ENCODE assay signal across 9 mouse cellular contexts in the genomic region with DNA sequence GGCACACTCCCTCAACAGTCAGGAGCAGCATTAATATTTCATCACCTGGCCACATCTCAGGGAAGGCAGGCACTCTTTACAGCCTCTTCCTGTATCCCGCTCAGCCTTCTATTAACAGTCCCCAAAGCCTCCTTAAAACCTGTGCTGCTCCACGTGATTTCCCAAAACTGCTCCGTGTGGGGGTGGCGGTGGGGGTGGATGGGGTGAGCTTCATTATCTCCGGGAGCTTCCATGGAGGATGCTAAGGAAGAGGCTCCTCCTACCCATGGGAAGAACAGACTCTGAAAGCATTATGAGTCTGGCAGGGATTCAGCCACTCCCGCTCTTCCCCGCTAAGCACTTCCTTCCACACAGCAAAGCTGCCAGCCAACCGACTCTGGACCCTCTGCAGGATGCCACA.
DNase-seq lines count a peak whose midpoint lies in the region; ATAC-seq and TF ChIP-seq lines count a peak whose summit lies in the region.
"Had no signal": no experiment of that assay in that cellular context is flagged by ENCODE, and none has a peak within 500 bp of the region (broad histone marks: within the 10 kb centered on the region; RNA-seq: fewer than 3 reads in every experiment).

No protein-coding gene starts in this region.

- no peaks in the 10 kb centered on the region for H3K79me2 ChIP-seq in heart, adult 2 months (replicated peaks; ENCODE audit: control insufficient read depth, insufficient read depth, low read length)

- H3K36me3 ChIP-seq in kidney, embryonic 15.5 days = no peaks in the 10 kb centered on the region
- H3K36me3 ChIP-seq in hindbrain, embryonic 14.5 days (replicated peaks; ENCODE audit: control insufficient read depth, insufficient read depth) = no peaks in the 10 kb centered on the region
- no peaks in the 10 kb centered on the region for H3K36me3 ChIP-seq in midbrain, postnatal 0 days (ENCODE audit: insufficient read depth, low read length)
- no peaks in the 10 kb centered on the region for H3K36me3 ChIP-seq in thymus, adult 2 months (ENCODE audit: control insufficient read depth, insufficient read depth, low read length)
- H3K36me3 ChIP-seq in heart, adult 2 months (ENCODE audit: control insufficient read depth, insufficient read depth, low read length) = no peaks in the 10 kb centered on the region
- H3K36me3 ChIP-seq: liver, embryonic 15.5 days had no signal

- TF ChIP-seq CTCF in midbrain, postnatal 0 days (IDR thresholded peaks at IDR 0.05) = no peak
- no peak for TF ChIP-seq CTCF in thymus, adult 2 months (IDR thresholded peaks at IDR 0.05; ENCODE audit: borderline replicate concordance, control insufficient read depth, extremely low read depth, insufficient read depth, low read length, poor library complexity)
- TF ChIP-seq CTCF in heart, adult 2 months (IDR thresholded peaks at IDR 0.05) = no peak

- no peak for TF ChIP-seq POLR2A in thymus, adult 2 months (IDR thresholded peaks at IDR 0.05; ENCODE audit: control insufficient read depth, extremely low read depth, insufficient read depth, low read length, poor library complexity)
- no peak for TF ChIP-seq POLR2A in heart, adult 2 months (IDR thresholded peaks at IDR 0.05; ENCODE audit: insufficient read depth, low read depth, low read length)

- H3K4me3 ChIP-seq in kidney, embryonic 15.5 days (replicated peaks) = no peak overlapping the region
- H3K4me3 ChIP-seq in hindbrain, embryonic 14.5 days (replicated peaks; ENCODE audit: low read length) = no peak overlapping the region
- H3K4me3 ChIP-seq in midbrain, postnatal 0 days (ENCODE audit: low read depth, low read length) = no peak overlapping the region; the same call in 1 of the 2 replicates
- H3K4me3 ChIP-seq in thymus, adult 2 months (ENCODE audit: control insufficient read depth, insufficient read depth, low read length) = no peak overlapping the region
- no peak overlapping the region for H3K4me3 ChIP-seq in heart, adult 2 months
- H3K4me3 ChIP-seq: liver, embryonic 15.5 days had no signal

- no peak for ATAC-seq in kidney, embryonic 15.5 days (replicated peaks; ENCODE audit: low FRiP score)
- ATAC-seq in hindbrain, embryonic 14.5 days (ENCODE audit: low FRiP score) = peak; percentile 64
- ATAC-seq in midbrain, postnatal 0 days (ENCODE audit: low FRiP score) = peak; percentile 42; the same call in 1 of the 2 replicates

- no peak overlapping the region for H3K9ac ChIP-seq in kidney, embryonic 15.5 days
- H3K9ac ChIP-seq in hindbrain, embryonic 14.5 days = no peak overlapping the region
- no peak overlapping the region for H3K9ac ChIP-seq in midbrain, postnatal 0 days (replicated peaks; ENCODE audit: low read length, poor library complexity, severe bottlenecking)
- H3K9ac ChIP-seq in heart, adult 2 months (ENCODE audit: low read depth, low read length) = no peak overlapping the region
- H3K9ac ChIP-seq: liver, embryonic 15.5 days had no signal

- H3K27me3 ChIP-seq in kidney, embryonic 15.5 days = no peaks in the 10 kb centered on the region
- H3K27me3 ChIP-seq in hindbrain, embryonic 14.5 days (ENCODE audit: control insufficient read depth, insufficient read depth, low read length) = no peaks in the 10 kb centered on the region
- no peaks in the 10 kb centered on the region for H3K27me3 ChIP-seq in midbrain, postnatal 0 days (ENCODE audit: insufficient read depth, low read length)
- no peaks in the 10 kb centered on the region for H3K27me3 ChIP-seq in thymus, adult 2 months (ENCODE audit: control insufficient read depth, insufficient read depth, low read length)
- no peaks in the 10 kb centered on the region for H3K27me3 ChIP-seq in heart, adult 2 months (ENCODE audit: control insufficient read depth, insufficient read depth, low read length)
- H3K27me3 ChIP-seq: liver, embryonic 15.5 days had no signal

- TF ChIP-seq EP300 in heart, adult 2 months (IDR thresholded peaks at IDR 0.05; ENCODE audit: insufficient read depth, low read depth, low read length) = no peak

- no peak overlapping the region for H3K4me2 ChIP-seq in kidney, embryonic 15.5 days
- H3K4me2 ChIP-seq in hindbrain, embryonic 14.5 days (replicated peaks) = peak overlapping the region; percentile 27
- H3K4me2 ChIP-seq in midbrain, postnatal 0 days (ENCODE audit: low read depth, low read length, poor library complexity, severe bottlenecking) = peak overlapping the region; percentile 35; the same call in 1 of the 2 replicates
- H3K4me2 ChIP-seq: liver, embryonic 15.5 days had no signal

- no peak for DNase-seq in kidney, adult 11 months
- DNase-seq in cerebellum, adult 11 months = peak; percentile 42
- DNase-seq in hindbrain, embryonic 14.5 days (ENCODE audit: low spot score) = peak; percentile 31
- DNase-seq in midbrain, postnatal 0 days (ENCODE audit: low spot score) = peak; percentile 63
- no peak for DNase-seq in adipocyte (ENCODE audit: low spot score)
- no peak for DNase-seq in thymus, adult 2 months
- DNase-seq in heart, adult 2 months = no peak

- WGBS in kidney, embryonic 15.5 days = 32% methylated on average over 8 of the region's 8 CpGs
- WGBS in hindbrain, embryonic 14.5 days = 22% methylated on average over 8 of the region's 8 CpGs
- 15% methylated on average over 8 of the region's 8 CpGs for WGBS in midbrain, postnatal 0 days
- 75% methylated on average over 8 of the region's 8 CpGs for WGBS in thymus, adult 2 months
- 23% methylated on average over 8 of the region's 8 CpGs for WGBS in heart, adult 2 months

- peaks cover 40% of the 10 kb centered on the region for H3K4me1 ChIP-seq in kidney, embryonic 15.5 days
- peaks cover 19% of the 10 kb centered on the region; the same call in 1 of the 2 replicates for H3K4me1 ChIP-seq in hindbrain, embryonic 14.5 days (replicated peaks; ENCODE audit: control insufficient read depth, insufficient read depth, low read length)
- peaks cover 5% of the 10 kb centered on the region for H3K4me1 ChIP-seq in midbrain, postnatal 0 days (ENCODE audit: insufficient read depth, low read length)
- H3K4me1 ChIP-seq in thymus, adult 2 months (replicated peaks; ENCODE audit: control insufficient read depth, insufficient read depth, low read length) = peaks cover 31% of the 10 kb centered on the region
- no peaks in the 10 kb centered on the region for H3K4me1 ChIP-seq in heart, adult 2 months (ENCODE audit: control insufficient read depth, insufficient read depth, low read length)

- 0 out of 2 replicates have a peak overlapping the region, but pooled peaks have one; percentile 32 for H3K27ac ChIP-seq in kidney, embryonic 15.5 days
- H3K27ac ChIP-seq in hindbrain, embryonic 14.5 days = 0 out of 2 replicates have a peak overlapping the region, but pooled peaks have one; percentile 36
- H3K27ac ChIP-seq in midbrain, postnatal 0 days (ENCODE audit: low read depth, low read length) = no peak overlapping the region
- H3K27ac ChIP-seq in thymus, adult 2 months (ENCODE audit: control insufficient read depth, insufficient read depth, low read length) = no peak overlapping the region
- H3K27ac ChIP-seq in heart, adult 2 months = no peak overlapping the region
- H3K27ac ChIP-seq: liver, embryonic 15.5 days had no signal

- intact Hi-C loops in heart, adult 2 months (cut with DNase I) = no loop called here

- no peaks in the 10 kb centered on the region for H3K9me3 ChIP-seq in kidney, embryonic 15.5 days (replicated peaks)
- H3K9me3 ChIP-seq in hindbrain, embryonic 14.5 days (ENCODE audit: control insufficient read depth, low read length) = no peaks in the 10 kb centered on the region
- no peaks in the 10 kb centered on the region for H3K9me3 ChIP-seq in midbrain, postnatal 0 days (ENCODE audit: low read length)
- H3K9me3 ChIP-seq: liver, embryonic 15.5 days had no signal

Comparison
In these comparisons a context has a peak if more than half of its experiments do, and no peak if none do; other contexts are left out.
1. H3K27ac ChIP-seq: peak in kidney, embryonic 15.5 days (single experiment) and hindbrain, embryonic 14.5 days (single experiment); none in midbrain, postnatal 0 days (single experiment), thymus, adult 2 months (single experiment) and heart, adult 2 months (single experiment).
2. DNase-seq: peak in cerebellum, adult 11 months (single experiment), hindbrain, embryonic 14.5 days (single experiment) and midbrain, postnatal 0 days (single experiment); none in kidney, adult 11 months (single experiment), adipocyte (single experiment), thymus, adult 2 months (single experiment) and heart, adult 2 months (0 of 2).